Mouse (Mus musculus) megakaryocyte, embryonic 14.5 days (primary cell): Measurements from ENCODE around the gene Sdhaf4.
"Not testable (repeated sequence)": the region's sequence is repeated elsewhere in the genome, so short reads cannot be mapped to it uniquely, and the experiment has no call there.

Experiments used
- FLI1 ChIP-seq: IDR thresholded peaks from 2 replicates; pipeline ENCODE4 v1.6.1; 2012; ENCODE audit warnings: low read length, inconsistent platforms, mixed read lengths
- GATA1 ChIP-seq: IDR thresholded peaks from 3 replicates; pipeline ENCODE4 v1.6.1; 2012; ENCODE audit warnings: mixed read lengths, low read length, inconsistent platforms, borderline replicate concordance

DNA sequence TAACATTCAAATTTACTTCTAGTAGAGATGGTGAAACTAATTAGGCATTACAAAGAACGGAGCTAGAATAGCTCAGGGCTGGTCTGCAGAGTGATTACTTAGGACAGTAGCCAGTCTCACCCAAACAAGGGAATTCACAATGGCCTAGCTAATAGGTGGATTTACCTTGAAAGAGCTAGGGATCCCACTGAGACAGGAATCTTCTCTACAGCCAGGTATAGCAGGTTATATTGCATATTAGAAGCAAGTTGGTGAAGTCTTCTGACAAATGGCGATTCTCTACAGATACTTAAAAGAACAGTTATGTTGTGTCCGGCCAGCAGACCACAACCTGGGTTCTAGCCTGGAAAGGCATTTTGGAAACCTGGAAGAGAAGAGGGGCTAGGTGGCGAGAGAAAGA, 34.3 kb downstream of the Sdhaf4 start:
- not testable (repeated sequence) for TF ChIP-seq FLI1, GATA1
